ENCODE assay signal across 8 mouse cellular contexts in genomic region chrX:101273875-101274738, GRCm38 (mm10). TPM values are rescaled to one million over a fixed set of nuclear protein-coding genes. Genes with fewer than 3 reads are reported as not detected.
A peak's percentile ranks its signal among the peaks of the same experiment; 100 is the strongest.
DNase-seq lines count a peak whose midpoint lies in the region; ATAC-seq lines count a peak whose summit lies in the region.

Gene Med12 (plus strand): TSS chrX:101274030.

- DNase-seq in adrenal gland, adult (ENCODE audit: inconsistent age in 2 of 2, low spot score in 1 of 2) = peak; percentile 94 to 96
- peak; percentile 90 for DNase-seq in embryo, embryonic 10.5 days (ENCODE audit: low spot score)
- DNase-seq in gastrocnemius, postnatal 25 days = peak; percentile 94
- DNase-seq in intestine, embryonic 14.5 days (ENCODE audit: low spot score) = peak; percentile 84
- DNase-seq in left cerebral cortex, postnatal 14 days (ENCODE audit: low spot score in 2 of 2) = peak; percentile 76 to 78
- DNase-seq in mesoderm, embryonic 11.5 days (ENCODE audit: low read depth, low spot score) = peak; percentile 91
- peak; percentile 70 to 71 for DNase-seq in right cerebral cortex, postnatal 36 days (ENCODE audit: low spot score in 2 of 2)
- peak; percentile 91 for DNase-seq in yolk sac, embryonic 10.5 days (ENCODE audit: low spot score)

- 0 out of 2 replicates have a peak, but pooled peaks cover 3% of the 10 kb centered on the region for H3K27me3 ChIP-seq in intestine, embryonic 14.5 days (replicated peaks; ENCODE audit: control insufficient read depth, insufficient read depth, low read length)

- H3K9me3 ChIP-seq in intestine, embryonic 14.5 days (ENCODE audit: control insufficient read depth, low read length) = no peaks in the 10 kb centered on the region

- H3K27ac ChIP-seq in intestine, embryonic 14.5 days (ENCODE audit: low read depth) = peak within 1 kb of the TSS; percentile 63; the same call in 1 of the 2 replicates

- peak; percentile 95 for ATAC-seq in intestine, embryonic 14.5 days (replicated peaks; ENCODE audit: low FRiP score, low TSS enrichment, low read depth)

- H3K9ac ChIP-seq in intestine, embryonic 14.5 days (ENCODE audit: low read length) = peak within 1 kb of the TSS; percentile 56

- 17% methylated on average over 52 of the region's 54 CpGs for WGBS in intestine, embryonic 14.5 days

- intact Hi-C loops in left cerebral cortex, postnatal 14 days (cut with DNase I) = no loop called here

- peaks cover 22% of the 10 kb centered on the region for H3K36me3 ChIP-seq in intestine, embryonic 14.5 days (ENCODE audit: control insufficient read depth, insufficient read depth, low read length)

- H3K4me2 ChIP-seq in intestine, embryonic 14.5 days (ENCODE audit: low read length) = peak within 1 kb of the TSS; percentile 48

- H3K4me3 ChIP-seq in intestine, embryonic 14.5 days (ENCODE audit: low read depth, low read length) = peak within 1 kb of the TSS; percentile 48

- no peaks in the 10 kb centered on the region for H3K4me1 ChIP-seq in intestine, embryonic 14.5 days (replicated peaks; ENCODE audit: control insufficient read depth, insufficient read depth, low read length)

RNA-seq across cellular contexts. Expression of gene Med12, which starts in this region (rescaled TPM):
- 10 to 100 TPM; 15.4 to 15.6 TPM for total RNA-seq in gastrocnemius, postnatal 25 days (2021)
- polyA plus RNA-seq in intestine, embryonic 14.5 days (2014; fragmentation: Nextera tagmentation; extraction: Ambion mirVana) = 38.5 and 48.2 TPM in 2 replicates
- total RNA-seq in left cerebral cortex, postnatal 14 days (2021) = 10 to 100 TPM; 21.1 to 22.7 TPM

Comparison
In these comparisons a context has a peak if more than half of its experiments do, and no peak if none do; other contexts are left out.
1. Peak in every context shown above with its lines: DNase-seq, ATAC-seq, H3K4me3 ChIP-seq and H3K27ac ChIP-seq.